Mouse (Mus musculus): Measurements from ENCODE around the gene Dazl. TPM values are rescaled to one million over a fixed set of nuclear protein-coding genes. Genes with fewer than 3 reads are reported as not detected.

Gene Dazl
- polyA plus RNA-seq, 1 experiment: 53.1 TPM

- no peaks in the 10 kb centered on the region for H3K27me3 ChIP-seq (ENCODE audit: control insufficient read depth, insufficient read depth, low read length)
- no peak overlapping the region for H3K4me3 ChIP-seq (ENCODE audit: control insufficient read depth, low read depth, low read length)
- no peaks in the 10 kb centered on the region for H3K36me3 ChIP-seq (ENCODE audit: control insufficient read depth, insufficient read depth, low read length)
- peaks cover 2% of the 10 kb centered on the region; the same call in 1 of the 2 replicates for H3K4me1 ChIP-seq (ENCODE audit: control insufficient read depth, insufficient read depth, low read length)
- H3K27ac ChIP-seq (ENCODE audit: control insufficient read depth, insufficient read depth, low read depth, low read length): no peak overlapping the region
- TF ChIP-seq CTCF (IDR thresholded peaks at IDR 0.05; ENCODE audit: control insufficient read depth, insufficient read depth, insufficient replicate concordance, low read depth, low read length) (no peak), POLR2A (IDR thresholded peaks at IDR 0.05; ENCODE audit: control insufficient read depth, low read depth, low read length) (no peak)
These were observed 14.7 kb upstream of the Dazl start for GRCm38 (mm10) chr17:50308059-50308647.

DNA sequence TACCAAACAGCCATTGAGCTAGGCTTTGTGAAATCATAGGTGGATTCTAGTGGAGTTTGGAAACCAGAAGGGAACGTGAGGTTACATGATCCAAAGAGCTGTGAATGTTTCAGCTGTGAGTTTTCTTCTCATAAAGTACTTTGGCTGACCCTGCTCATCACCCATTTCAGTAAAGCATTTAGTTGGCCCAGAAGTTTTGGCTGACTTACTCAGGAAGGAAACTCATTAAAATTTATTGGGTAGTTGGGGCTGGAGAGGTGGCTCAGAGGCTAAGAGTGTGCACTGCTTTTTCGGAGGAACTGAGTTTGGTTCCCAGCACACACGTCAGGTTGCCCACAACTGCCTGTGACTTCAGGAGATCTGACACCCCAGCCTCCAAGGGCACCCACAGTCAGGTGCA is 9.4 kb upstream of the Dazl start:
- no peaks in the 10 kb centered on the region for H3K4me1 ChIP-seq (ENCODE audit: control insufficient read depth, insufficient read depth, low read length)
- TF ChIP-seq CTCF (IDR thresholded peaks at IDR 0.05; ENCODE audit: control insufficient read depth, insufficient read depth, insufficient replicate concordance, low read depth, low read length) (no peak), POLR2A (IDR thresholded peaks at IDR 0.05; ENCODE audit: control insufficient read depth, low read depth, low read length) (no peak)
- H3K27ac ChIP-seq (ENCODE audit: control insufficient read depth, insufficient read depth, low read depth, low read length): no peak overlapping the region
- H3K36me3 ChIP-seq (ENCODE audit: control insufficient read depth, insufficient read depth, low read length): no peaks in the 10 kb centered on the region
- no peaks in the 10 kb centered on the region for H3K27me3 ChIP-seq (ENCODE audit: control insufficient read depth, insufficient read depth, low read length)
- no peak overlapping the region for H3K4me3 ChIP-seq (ENCODE audit: control insufficient read depth, low read depth, low read length)

DNA sequence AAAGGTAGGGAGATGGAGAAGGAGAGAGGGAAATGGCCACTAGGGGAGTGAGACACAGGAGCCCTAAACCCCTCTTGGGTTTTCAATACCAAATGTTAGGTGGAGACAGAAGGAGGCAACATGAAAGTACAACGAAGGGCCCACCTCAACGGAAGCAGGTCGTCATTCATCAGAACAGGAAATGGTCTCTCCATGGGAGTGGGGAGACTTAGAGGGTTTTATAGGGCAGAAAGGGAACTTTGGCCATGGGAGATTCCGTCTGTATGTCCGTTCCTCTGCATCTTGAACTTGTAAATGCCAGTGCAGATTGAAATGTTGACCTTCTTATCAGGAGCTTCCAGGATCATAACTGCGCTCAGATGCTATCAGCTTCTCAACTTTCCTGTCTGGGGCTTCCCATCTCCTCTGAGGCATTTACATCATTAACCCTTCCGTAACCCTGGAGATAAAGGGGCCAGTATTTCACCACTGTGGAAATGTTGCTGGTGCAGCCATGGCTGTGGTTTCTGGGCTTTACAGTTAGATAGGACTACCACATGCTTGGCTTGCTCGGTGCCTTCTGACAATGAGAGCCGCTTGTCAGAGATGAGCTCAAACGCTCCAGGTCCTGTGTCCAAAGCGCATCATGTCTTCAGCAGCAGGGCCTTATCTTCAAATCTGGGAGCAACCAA is 6.9 kb upstream of the Dazl start:
- H3K4me3 ChIP-seq (ENCODE audit: control insufficient read depth, low read depth, low read length): no peak overlapping the region
- H3K4me1 ChIP-seq (ENCODE audit: control insufficient read depth, insufficient read depth, low read length): no peaks in the 10 kb centered on the region
- no peak overlapping the region for H3K27ac ChIP-seq (ENCODE audit: control insufficient read depth, insufficient read depth, low read depth, low read length)
- TF ChIP-seq POLR2A (IDR thresholded peaks at IDR 0.05; ENCODE audit: control insufficient read depth, low read depth, low read length) (no peak), CTCF (IDR thresholded peaks at IDR 0.05; ENCODE audit: control insufficient read depth, insufficient read depth, insufficient replicate concordance, low read depth, low read length) (no peak)
- H3K36me3 ChIP-seq (ENCODE audit: control insufficient read depth, insufficient read depth, low read length): no peaks in the 10 kb centered on the region
- H3K27me3 ChIP-seq (ENCODE audit: control insufficient read depth, insufficient read depth, low read length): no peaks in the 10 kb centered on the region

GRCm38 (mm10) chr17:50298821-50299220 is 5.4 kb upstream of the Dazl start:
- no peaks in the 10 kb centered on the region for H3K27me3 ChIP-seq (ENCODE audit: control insufficient read depth, insufficient read depth, low read length)
- TF ChIP-seq CTCF (IDR thresholded peaks at IDR 0.05; ENCODE audit: control insufficient read depth, insufficient read depth, insufficient replicate concordance, low read depth, low read length): no peak

DNA sequence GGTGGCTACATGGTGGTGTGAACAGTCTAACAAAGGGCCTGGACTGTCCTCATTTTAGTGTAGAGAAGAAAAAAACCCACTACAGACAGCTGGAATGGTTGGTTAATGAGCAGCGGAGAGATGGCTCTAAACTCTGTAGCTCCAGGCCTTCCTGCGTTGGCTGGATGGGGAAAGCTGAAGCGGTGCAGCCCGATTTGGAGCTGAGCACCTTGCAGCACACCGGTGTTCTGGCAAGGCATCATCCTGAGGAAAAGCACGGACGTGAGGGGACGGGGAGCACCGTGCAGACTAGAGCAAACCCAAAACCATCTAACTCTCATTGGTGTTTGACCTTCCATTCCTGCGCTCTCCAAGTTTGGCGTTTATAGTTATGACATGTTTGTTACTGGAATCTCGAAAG is 1.3 kb upstream of the Dazl start:
- Histone ChIP-seq H3K4me1 (ENCODE audit: control insufficient read depth, insufficient read depth, low read length) (peaks cover 4% of the 10 kb centered on the region), H3K27ac (ENCODE audit: control insufficient read depth, insufficient read depth, low read depth, low read length) (peak overlapping the region; percentile 54), H3K27me3 (ENCODE audit: control insufficient read depth, insufficient read depth, low read length) (no peaks in the 10 kb centered on the region)

More at GRCm38 (mm10) chr17:50298821-50299220, 5.4 kb upstream of the Dazl start:
- Histone ChIP-seq H3K4me1 (ENCODE audit: control insufficient read depth, insufficient read depth, low read length) (peaks cover 4% of the 10 kb centered on the region), H3K36me3 (ENCODE audit: control insufficient read depth, insufficient read depth, low read length) (no peaks in the 10 kb centered on the region), H3K27ac (ENCODE audit: control insufficient read depth, insufficient read depth, low read depth, low read length) (no peak overlapping the region), H3K4me3 (ENCODE audit: control insufficient read depth, low read depth, low read length) (no peak overlapping the region)

DNA sequence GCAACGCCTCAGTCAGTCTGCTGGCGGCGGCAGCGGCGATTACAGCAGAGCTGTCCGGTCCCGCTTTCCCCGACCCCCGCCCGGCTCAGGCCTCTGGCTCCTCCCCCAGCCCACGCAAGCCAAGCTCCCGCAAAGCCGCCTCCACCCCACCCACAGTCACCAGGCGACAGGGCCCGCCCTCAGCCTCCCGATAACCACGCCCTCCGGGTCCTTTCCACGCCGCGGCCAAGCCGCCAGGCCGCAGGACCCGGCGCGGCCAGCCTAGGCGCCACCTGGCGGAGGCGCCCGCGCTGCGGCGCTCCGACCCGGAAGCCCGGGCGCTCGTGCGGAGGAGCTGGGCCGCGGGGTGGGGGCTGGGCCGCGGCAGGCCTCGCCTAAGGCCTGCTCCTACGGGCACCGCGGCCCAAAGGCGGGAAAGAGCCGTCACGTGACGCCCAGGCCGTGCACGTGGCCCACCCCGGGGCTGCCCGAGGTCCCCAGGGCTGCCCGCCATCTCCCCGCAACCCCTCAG is 720 bp downstream of the Dazl start:
- Histone ChIP-seq H3K4me1 (ENCODE audit: control insufficient read depth, insufficient read depth, low read length) (peaks cover 4% of the 10 kb centered on the region), H3K27ac (ENCODE audit: control insufficient read depth, insufficient read depth, low read depth, low read length) (peak overlapping the region; percentile 92), H3K36me3 (ENCODE audit: control insufficient read depth, insufficient read depth, low read length) (no peaks in the 10 kb centered on the region), H3K4me3 (ENCODE audit: control insufficient read depth, low read depth, low read length) (peak overlapping the region; percentile 86), H3K27me3 (ENCODE audit: control insufficient read depth, insufficient read depth, low read length) (no peaks in the 10 kb centered on the region)
- TF ChIP-seq POLR2A (IDR thresholded peaks at IDR 0.05; ENCODE audit: control insufficient read depth, low read depth, low read length) (no peak), CTCF (IDR thresholded peaks at IDR 0.05; ENCODE audit: control insufficient read depth, insufficient read depth, insufficient replicate concordance, low read depth, low read length) (0 out of 2 replicates have a peak, but pooled peaks have one; percentile 25)

More for the DNA sequence above, 1.3 kb upstream of the Dazl start:
- TF ChIP-seq CTCF (IDR thresholded peaks at IDR 0.05; ENCODE audit: control insufficient read depth, insufficient read depth, insufficient replicate concordance, low read depth, low read length) (no peak), POLR2A (IDR thresholded peaks at IDR 0.05; ENCODE audit: control insufficient read depth, low read depth, low read length) (no peak)
- Histone ChIP-seq H3K36me3 (ENCODE audit: control insufficient read depth, insufficient read depth, low read length) (no peaks in the 10 kb centered on the region), H3K4me3 (ENCODE audit: control insufficient read depth, low read depth, low read length) (peak overlapping the region; percentile 50)

DNA sequence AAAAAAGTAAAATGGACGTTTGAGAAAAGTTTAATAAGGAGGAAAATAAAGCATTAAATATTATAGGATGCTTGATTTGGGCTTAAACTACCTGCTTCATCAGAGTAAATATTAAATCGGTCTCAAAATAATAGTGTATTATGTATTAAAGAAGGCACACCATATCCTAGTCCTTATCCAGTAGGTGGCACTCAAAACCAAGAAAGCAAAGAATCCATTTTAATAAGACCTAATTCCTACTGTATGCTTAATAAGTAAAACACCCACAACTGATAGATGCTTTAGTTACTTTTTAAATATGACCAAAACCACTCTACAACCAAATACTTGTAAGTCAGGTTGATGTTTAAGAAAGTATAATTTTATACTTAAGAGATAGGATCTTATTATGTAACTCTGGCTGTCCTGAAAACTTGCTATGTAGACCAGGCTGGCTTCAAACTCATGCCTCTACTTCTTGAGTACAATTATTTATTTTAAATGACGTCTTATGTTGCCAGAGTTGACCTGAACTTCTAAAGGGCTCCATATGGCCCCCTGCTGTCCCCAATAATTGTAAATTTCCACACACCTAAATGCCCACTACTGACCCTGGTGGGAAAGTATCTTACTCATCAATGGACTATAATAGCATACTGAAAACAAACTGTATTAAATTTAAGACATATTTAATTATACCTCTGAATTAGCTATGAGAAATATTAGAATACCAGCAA is 1.8 kb downstream of the Dazl start:
- no peaks in the 10 kb centered on the region for H3K27me3 ChIP-seq (ENCODE audit: control insufficient read depth, insufficient read depth, low read length)
- H3K36me3 ChIP-seq (ENCODE audit: control insufficient read depth, insufficient read depth, low read length): no peaks in the 10 kb centered on the region
- TF ChIP-seq CTCF (IDR thresholded peaks at IDR 0.05; ENCODE audit: control insufficient read depth, insufficient read depth, insufficient replicate concordance, low read depth, low read length) (no peak), POLR2A (IDR thresholded peaks at IDR 0.05; ENCODE audit: control insufficient read depth, low read depth, low read length) (no peak)
- no peak overlapping the region for H3K27ac ChIP-seq (ENCODE audit: control insufficient read depth, insufficient read depth, low read depth, low read length)
- H3K4me1 ChIP-seq (ENCODE audit: control insufficient read depth, insufficient read depth, low read length): peaks cover 4% of the 10 kb centered on the region
- no peak overlapping the region for H3K4me3 ChIP-seq (ENCODE audit: control insufficient read depth, low read depth, low read length)
